Mouse (Mus musculus) urinary bladder, postnatal 4 days (tissue): ENCODE measurements at regions not wholly inside any gene's neighbourhood (a gene's known extent, or its start where the extent isn't known, plus 50 kb on each side); places are given as distances from the start of the nearest gene placed in this dataset.

Source experiments
- DNase-seq, 2 experiments: peaks; one replicate each; pipeline ENCODE4 v3.0.0; 2021 to 2022; ENCODE audit warnings: low spot score in 2 of 2

DNA sequence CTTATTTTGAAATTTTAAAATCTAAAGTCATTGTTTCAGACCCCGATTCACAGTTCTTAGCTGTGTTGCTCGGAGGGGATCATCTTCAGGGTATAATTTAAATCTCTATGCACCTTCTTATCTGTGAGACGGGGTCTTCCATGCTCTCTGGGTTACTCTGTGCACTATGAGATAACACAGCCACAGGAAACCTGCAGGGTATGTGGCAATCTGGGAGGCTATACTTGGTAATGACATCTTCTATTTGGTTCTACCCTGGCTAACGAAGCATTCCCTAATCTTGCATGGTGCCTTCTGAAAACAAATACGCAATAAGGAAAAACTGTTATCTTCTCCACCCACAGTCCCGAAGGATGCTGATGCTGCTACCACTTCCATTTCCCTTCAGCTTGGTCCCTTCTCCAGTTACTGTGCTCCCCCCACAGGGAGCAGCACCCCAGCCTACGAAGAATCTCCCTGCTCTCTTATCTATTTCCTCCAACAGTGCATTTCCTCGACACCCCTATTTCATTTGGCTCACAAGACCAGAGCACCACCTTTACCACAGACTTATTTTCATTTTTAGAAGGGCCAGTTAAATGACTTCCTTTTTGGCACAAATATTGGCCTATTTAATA lies 378.2 kb downstream of the Gm9195 start:
- no peak for DNase-seq

DNA sequence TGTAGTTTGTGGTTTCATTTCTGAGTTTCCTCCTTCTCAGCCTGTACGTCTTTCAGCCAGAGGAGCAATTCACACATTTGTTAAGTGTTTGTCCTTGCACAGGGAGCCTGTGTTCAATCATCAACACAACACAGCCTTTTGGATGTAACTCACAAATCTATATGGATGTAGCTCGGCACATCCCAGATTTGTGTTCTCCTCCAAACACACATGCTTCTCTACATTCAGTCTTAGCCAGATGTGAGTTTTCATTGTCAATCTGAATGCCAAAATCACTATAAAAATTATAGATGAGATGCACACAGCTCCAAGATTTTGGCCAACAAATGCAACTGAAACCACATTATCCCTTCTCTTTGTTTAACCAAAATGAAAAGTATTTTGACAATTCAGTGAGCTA lies 380.9 kb downstream of the Gm9195 start:
- no peak for DNase-seq

DNA sequence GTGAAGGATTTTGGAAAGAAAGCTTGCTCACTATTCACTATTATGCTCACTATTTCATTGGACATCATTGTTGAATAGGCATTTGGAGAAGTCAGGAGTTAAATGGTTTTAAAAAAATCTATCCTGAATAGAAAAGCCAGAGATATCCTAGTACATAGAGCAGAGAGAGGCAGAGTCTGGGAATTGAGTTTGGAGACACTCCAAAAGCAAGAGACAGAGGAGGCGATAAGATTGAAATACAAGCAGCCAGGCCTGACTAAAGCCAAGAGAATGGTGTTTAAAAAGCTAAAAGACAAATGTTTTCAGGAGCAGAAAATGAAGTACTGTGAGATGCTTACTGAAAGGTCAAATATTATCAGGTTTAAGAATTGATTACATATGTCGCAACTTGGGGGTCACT lies 400.1 kb downstream of the Gm9195 start:
- no peak for DNase-seq

DNA sequence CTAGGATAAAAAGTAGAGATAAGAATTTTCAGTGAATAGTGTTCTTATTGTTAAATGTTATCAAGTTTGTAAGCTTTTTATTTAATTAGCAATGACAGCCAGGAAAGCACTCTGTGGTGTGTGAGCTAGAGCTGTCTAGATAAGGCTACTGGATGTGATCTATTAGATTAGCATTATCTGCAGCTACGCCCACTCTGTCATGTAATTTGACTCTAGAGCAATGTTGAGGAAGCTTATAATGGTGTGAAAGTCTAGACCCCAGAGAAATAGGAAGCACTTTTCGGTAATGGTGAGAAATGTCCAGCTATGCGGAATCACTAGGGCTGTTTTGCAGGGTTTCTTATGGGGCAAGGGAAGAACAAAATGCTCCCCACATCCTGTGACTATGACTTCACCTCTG lies 410.2 kb downstream of the Gm9195 start:
- DNase-seq: no peak

DNA sequence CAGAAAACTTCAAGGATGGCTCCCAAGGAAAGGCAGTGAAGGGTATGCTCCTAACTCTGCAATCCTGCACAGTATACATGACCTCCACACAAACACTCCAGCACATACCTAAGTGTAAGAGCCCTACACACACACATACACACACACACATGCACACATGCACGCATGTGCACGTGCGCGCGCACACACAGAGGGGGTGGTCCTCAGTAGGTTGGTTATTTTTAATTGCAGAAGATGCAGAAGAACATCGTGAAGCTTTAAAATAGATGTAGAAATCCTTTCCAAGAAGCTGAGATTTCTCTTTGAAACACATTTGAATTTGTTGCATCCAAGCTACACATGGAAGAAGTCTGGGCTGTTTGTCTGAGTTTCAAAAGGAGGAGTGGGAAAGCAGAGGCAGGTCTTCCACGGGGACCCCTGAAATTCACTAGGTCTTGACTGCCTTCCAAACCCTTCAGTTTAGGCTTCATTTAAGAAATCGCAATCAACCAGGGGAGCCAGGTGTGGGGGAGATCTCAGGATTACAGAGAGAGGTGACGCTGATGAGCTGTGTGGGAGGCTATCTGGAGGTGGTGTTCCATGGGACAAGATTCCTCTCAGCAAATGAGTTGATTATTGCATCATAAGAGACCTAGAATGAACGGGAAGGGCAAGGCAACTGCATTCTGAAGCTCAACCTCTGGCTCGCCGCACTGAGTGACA lies 427.4 kb downstream of the Gm9195 start:
- no peak for DNase-seq

DNA sequence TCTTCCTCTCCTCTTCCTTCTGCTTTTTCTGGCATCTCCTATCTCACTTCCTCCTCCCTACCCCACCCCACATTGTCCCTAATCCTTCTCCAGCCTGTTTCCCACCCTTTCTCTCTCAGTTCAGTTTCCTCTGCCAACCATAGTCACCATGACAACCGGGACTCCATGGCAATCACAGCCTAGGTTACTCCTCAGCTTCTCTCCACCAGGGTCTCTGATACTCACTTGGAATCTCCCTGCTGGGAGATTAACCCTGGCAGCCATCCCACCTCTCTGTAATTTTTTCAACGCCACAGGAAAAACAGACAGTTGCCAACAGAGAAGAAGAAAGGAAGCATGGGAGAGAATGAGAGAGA lies 448.8 kb downstream of the Gm9195 start:
- no peak for DNase-seq

DNA sequence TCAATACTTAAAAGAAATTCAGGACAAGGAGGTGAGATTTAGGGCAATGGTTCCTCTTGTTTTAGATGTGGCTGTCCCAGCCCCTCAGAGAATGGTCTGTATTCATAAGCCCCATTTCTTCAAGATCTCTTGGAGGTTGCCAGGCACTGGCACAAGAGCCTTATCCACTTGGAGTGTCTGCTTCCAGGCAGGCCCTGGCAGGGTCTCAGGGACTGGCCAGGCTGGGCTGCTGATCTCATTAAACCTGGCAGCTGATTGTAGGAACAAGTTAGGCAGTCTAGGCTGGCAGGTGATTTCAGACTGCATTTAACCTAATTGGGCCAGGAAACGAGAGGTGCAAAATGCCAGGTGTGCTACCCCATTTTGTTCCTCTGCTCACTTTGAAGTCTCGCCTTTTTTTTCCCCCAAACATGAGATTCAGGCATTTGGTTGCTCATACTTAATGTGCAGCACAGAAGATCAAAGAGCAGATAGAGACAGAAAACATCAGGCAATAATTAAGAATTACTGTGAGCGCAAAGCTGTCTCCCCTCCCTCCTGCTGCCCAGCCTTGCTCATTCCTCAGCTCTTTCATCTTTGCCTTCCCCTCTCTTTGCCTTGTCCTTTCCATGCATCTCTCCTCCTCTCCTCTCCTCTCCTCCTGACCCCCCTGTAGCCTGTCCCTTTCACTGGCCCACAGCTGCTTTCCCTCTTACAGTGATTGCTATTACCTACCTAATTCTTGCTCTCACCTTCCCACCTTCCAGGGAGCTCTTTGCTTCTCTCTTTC lies 449.3 kb downstream of the Gm9195 start:
- no peak for DNase-seq

DNA sequence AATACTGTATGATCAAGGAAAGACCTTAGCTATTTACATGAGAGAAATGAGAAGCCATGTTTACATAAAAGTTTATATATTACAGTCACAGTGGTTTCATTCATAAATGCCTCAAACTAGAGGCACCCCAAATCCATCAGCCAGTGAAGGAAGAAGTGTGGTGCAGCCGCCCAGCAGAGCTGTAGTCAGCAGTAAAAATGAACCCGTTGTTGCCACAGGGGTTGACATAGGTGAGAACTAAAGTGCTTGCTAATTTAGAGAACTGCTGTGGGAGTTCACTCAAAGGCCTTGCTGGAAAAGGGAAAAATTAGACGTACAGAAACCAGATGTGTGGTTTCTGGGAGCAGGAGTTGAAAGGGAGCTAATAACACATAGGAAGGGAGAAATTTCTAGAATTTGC lies 461.2 kb downstream of the Gm9195 start:
- no peak for DNase-seq

DNA sequence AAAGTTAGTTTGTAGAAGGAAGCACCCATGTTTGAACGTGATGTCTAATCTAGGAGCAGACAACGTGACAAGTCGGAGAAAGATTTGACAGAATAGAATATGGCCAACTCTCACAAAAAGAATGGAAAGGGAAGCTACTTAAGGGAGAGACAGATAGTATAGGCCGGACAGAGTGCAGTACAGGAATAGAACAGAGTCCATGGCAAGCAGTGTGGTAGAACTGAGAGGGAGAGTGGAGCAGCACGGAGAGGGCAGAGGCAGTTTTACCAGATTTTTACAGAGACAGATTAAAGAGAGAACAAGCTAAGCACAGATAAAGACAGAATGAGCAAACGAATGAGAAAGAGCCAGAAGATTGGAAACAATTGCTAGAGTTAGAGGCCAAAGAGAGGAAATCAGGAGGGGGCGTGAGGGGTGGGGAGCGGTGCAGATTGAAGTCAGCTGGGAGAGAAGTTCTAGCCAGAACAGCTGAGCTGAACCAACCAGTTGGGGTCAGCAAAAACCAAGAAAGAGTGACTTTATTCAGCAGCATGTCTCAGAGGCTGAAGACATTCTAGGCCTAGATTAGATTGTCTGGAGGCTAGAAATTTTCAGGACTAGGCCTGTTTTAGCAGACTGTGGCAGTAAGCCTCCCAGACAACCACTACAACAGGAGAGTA lies 464.1 kb downstream of the Gm9195 start:
- DNase-seq: no peak

DNA sequence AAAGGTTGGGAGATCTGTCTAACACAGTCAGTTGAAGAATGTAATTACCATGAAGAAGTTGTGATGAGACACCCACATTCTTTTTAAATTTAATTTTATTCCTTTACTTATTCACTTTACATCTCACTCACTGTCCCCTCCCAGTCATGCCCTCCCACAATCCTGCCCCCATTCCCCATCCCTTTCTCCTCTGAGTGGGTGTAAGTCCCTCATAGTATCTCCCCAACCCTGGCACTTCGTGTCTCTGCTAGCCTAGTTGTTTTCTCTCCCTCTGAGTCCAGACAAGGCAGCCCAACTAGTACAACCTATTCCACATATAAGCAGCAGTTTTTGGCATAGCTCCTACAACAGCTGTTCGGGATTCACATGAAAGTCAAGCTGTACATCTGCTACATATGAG lies 487.3 kb downstream of the Gm9195 start:
- no peak for DNase-seq

DNA sequence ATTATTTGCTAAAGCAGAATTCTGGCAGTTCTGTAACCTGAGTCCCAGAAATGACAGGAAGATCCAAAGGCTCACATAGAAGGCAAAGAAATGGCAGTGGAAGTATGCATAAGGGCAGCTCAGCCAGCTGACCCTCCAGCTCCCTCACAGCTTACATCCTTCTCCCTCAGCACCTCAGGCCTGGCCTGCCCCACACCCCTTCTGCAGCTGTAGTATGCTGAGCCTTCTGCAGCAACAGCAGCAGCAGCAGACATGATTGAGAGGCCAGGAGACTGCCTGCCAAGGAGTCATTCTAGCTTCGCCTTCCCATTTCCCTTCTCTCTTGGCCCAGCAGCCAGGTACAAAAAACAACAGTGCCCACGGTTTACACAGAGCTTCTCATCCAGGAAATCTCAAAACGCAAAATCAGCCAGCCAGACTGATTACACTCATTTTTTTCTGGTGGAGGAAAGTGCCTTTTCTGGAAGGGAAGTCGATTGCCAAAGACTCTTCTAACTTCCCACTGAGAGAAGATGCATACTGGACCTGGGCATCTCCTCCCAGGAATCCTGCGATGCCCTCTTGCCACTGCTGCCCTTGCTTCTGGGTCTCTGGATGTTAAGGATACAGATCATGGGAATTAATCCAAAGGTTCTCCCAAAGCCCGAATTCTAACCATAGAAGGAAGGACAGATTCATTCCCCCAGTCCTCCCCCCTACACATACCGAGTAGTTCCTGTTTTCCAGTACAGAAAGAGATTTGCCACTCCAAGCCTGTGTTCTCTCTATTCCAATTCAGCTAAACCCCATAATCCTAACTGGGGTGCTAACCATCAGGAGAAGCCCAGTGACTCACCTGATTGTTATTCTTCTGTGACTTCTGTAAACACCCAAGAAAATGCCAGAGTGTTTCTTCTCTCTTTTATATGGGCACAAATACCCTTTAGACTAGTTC lies 489.2 kb downstream of the Gm9195 start:
- DNase-seq: no peak

DNA sequence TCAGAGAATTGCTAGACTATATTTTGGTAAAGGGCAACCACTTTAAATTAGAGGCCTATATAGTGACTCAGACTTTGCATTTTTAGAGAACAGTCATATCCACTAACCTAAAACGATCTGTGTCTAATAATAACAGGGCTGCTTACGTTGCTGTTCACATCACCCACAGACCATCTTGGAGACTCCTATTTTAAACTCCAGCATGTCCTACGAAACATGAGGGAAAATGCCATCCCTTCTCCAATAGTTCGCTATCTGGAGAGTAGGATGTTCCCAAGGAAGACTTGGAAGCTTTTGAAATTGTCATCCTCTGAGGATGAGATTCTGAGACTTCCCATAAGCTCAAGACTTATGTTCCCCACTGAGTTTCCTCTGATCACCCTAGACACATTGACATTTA lies 518.6 kb downstream of the Gm9195 start:
- no peak for DNase-seq

DNA sequence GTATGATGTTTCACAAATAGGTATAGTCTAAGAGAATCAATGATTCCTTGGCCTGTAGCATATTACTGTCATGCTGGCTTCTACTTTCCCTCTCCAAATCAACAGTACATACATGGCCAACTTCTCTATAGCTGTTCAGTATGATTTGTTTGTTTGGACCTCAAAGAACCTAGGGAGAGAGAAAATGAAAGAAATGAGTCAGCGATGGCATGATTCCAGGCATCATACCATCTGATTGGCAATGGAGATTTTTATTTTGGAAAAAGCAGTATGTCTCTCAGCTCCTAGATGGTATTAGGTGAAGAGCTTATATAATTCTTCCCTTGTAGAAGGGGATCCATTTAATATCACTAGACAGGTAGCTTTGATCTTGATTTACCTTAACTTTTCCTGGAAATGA lies 519.1 kb downstream of the Gm9195 start:
- DNase-seq: no peak

DNA sequence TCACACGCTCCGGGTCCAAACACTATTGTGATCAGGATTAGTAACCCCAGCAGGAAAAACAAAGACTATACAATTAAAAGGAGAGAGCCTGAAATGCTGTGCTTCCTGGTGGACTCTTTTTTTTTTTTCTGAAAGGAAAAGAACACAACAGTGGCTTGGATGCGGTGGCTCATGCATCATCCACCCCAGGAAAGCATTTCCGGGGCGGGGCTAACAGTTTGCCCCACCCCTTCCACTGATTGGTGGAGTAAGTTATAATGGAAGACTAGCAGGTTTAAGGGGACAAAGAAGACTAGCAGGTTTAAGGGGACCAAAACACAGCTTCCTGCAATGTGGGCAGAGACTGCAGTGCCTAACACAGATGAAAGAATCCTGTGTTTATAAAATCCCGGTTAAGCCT lies 524.0 kb downstream of the Gm9195 start:
- DNase-seq: no peak

DNA sequence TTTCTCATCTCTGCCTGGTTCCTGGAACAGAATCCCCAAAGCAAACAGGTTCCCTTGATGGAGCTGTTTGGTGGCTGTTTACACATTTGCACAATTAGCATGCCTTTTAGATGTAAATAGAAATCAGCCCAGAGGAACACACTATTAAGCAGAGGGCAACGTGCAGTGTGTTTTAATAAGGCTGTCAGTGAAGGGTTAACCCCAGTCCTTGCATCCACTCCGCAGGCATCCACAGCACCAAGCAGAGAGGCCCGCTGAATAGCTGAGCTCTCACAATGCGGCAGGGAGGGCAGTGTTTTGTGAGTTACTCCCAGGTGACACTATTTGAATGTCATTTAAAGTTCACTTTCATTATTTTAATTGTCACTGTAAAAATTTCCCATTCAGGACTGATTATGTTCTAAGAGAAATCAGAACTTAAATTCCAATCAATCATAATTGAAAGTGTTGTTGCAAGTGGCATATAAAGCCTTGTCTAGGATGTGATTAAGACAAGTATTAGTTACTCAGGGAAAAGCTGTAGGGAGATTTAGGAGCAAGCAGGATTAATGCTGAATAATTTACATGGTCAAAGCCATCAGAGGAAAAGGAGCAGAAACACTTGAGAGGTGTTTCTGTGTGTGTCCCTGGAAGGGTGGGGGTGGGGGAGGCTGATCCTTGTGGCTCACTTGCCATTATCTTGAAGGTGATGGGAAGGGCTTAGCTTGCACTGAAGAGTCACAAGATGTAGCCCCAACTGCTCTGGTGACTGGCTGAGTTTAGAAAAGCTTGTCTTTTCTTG lies 528.1 kb downstream of the Gm9195 start:
- DNase-seq: no peak

DNA sequence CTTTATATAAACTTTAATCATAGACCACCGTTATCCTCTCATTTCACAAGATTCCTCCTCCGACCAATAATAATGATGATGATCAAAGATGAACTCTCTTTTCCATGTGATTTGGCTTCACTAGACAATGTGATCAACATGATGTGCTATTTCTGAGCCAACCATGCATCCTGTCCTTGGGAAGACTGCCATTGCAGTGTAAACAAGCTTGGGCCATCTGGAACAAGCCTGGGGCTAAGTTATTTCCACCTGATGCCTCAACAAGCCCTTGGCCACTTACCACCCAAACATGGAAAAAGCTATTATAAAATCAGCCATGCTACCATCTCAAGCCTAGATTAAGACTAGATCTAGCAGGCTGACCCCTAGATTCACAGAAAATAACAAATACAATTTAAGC lies 542.9 kb downstream of the Gm9195 start:
- no peak for DNase-seq

DNA sequence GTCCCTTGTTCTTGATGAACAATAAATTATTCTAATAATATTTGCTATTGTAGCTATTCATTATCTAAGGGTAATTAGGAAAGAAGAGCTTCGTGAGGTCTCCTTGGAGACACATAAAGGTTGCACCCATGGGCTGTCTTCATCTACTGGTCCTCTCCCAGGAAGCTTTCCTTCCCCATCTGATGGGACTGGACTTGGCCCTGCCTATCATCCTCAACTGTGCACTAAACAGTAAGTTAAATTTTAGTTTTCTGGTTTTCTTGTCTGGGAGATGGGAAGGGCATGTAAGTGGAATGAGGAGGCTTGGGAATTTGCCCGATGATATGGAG lies 554.5 kb downstream of the Gm9195 start:
- DNase-seq: no peak

DNA sequence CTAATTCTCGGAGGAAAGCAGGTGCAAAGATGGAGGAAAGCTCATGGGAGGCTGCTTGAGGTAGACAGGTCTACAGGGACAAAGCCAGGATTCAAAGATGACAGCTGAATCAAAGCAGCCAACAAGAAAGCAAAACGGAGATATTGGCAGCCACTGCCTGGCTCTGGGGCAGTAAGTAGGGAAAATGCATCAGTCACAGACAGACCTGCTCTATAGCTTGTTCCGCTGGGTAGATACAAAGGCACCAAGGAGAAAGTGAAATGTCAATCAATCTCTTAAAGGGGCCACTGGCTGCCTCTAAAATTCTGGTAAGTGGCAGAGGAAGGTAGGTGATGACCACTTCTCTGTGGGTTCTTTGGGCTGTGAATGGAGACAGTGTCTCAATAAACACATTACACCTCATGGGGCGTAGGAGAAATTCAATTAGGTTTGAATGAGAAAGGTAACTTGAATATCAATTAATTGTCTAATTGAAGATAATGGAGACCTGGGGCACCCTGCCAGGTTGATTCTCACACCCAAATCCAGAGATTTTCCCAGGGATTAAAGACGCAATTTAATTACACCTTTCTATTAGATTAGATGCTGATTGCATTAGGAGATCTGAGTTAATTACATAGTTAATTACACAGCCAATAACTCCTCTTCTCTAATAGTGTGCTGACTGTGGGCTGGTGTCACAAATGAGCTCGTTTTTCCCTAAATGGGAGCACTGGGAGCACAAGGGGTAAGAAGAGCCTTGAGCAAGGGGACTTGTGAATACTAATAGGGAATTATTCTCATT lies 555.1 kb downstream of the Gm9195 start:
- no peak for DNase-seq

DNA sequence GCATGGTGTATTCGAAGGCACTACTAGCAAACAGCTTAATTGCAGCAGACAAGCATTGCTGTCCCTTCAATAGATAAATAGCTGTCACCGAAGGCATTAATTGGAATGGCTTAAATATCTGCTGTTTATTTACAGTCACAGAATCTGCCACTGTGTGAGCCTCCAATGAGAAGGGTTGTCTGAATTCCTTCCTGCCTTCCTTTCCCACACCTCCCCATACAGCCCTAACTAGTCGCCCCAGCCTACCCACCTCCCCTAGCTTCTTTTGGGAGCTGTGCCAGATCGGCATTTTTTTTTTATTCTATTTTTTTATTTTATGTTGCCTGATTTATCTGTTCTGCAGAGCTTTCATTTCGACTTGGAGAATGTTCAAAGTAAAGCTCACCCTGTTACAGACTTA lies 575.7 kb downstream of the Gm9195 start:
- DNase-seq: no peak

DNA sequence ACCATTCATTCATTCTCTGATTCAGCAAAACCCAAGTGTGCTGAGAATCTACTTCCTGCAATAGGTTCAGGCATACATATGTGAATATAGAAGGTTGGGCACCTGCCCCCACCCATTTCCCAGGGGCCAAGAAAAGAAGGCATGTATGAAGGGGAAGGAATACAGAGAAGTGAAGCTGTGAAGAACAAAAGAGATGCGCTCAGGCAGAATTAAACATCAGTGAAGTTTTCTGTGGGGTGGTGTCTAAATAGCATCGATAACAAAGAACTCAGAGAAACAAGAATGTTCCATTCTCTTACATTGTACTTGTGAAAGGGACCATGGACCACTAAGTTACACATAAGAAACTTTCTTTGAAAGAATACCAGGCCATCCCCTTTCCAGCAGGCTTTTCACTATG lies 580.7 kb downstream of the Gm9195 start:
- DNase-seq: no peak
